10 mouse cellular contexts compared by ENCODE assay signal in genomic region chr4:62634054-62634591, GRCm38 (mm10).
A peak's percentile ranks its signal among the peaks of the same experiment; 100 is the strongest.
DNase-seq lines count a peak whose midpoint lies in the region; ATAC-seq lines count a peak whose summit lies in the region.
"Had no signal": no experiment of that assay in that cellular context is flagged by ENCODE, and none has a peak within 500 bp of the region (broad histone marks: within the 10 kb centered on the region; RNA-seq: fewer than 3 reads in every experiment).

No protein-coding gene starts in this region.

- H3K9ac ChIP-seq in heart, embryonic 12.5 days: peak overlapping the region; percentile 54; the same call in 1 of the 2 replicates
- no peak overlapping the region for H3K9ac ChIP-seq in liver, embryonic 11.5 days (ENCODE audit: low read depth, low read length)
- H3K9ac ChIP-seq: embryonic facial prominence, embryonic 15.5 days had no signal

- 17% methylated on average over 10 of the region's 13 CpGs for WGBS in heart, embryonic 12.5 days
- WGBS in liver, embryonic 11.5 days: 31% methylated on average over 13 of the region's 13 CpGs

- DNase-seq in gastrocnemius, postnatal 25 days: peak; percentile 40
- no peak for DNase-seq in gastrocnemius, postnatal 14 days
- no peak for DNase-seq in liver, embryonic 11.5 days (ENCODE audit: low spot score)
- peak; percentile 20 to 24 for DNase-seq in spleen, postnatal 14 days (ENCODE audit: low spot score in 2 of 2)
- DNase-seq in cerebellum, postnatal 10 days: no peak
- no peak for DNase-seq in layer of hippocampus, adult 9-10 months (ENCODE audit: low spot score)
- no peak for DNase-seq in urinary bladder, postnatal 25 days (ENCODE audit: low spot score)

- H3K9me3 ChIP-seq in heart, embryonic 12.5 days (replicated peaks): no peaks in the 10 kb centered on the region
- H3K9me3 ChIP-seq in liver, embryonic 11.5 days (ENCODE audit: control insufficient read depth, low read length): no peaks in the 10 kb centered on the region
- H3K9me3 ChIP-seq: embryonic facial prominence, embryonic 15.5 days had no signal

- peak overlapping the region; percentile 25; the same call in 1 of the 2 replicates for H3K4me2 ChIP-seq in heart, embryonic 12.5 days
- no peak overlapping the region for H3K4me2 ChIP-seq in liver, embryonic 11.5 days
- H3K4me2 ChIP-seq: embryonic facial prominence, embryonic 15.5 days had no signal

- peaks cover 71% of the 10 kb centered on the region for H3K4me1 ChIP-seq in heart, embryonic 12.5 days (replicated peaks)
- peaks cover 16% of the 10 kb centered on the region for H3K4me1 ChIP-seq in liver, embryonic 11.5 days (replicated peaks; ENCODE audit: control insufficient read depth, insufficient read depth, low read length)

- no peak overlapping the region for H3K4me3 ChIP-seq in heart, embryonic 12.5 days
- H3K4me3 ChIP-seq in liver, embryonic 11.5 days (ENCODE audit: low read depth, low read length): no peak overlapping the region
- H3K4me3 ChIP-seq: embryonic facial prominence, embryonic 15.5 days; myocyte had no signal

- H3K36me3 ChIP-seq in heart, embryonic 12.5 days: peaks cover 13% of the 10 kb centered on the region; the same call in 1 of the 2 replicates
- no peaks in the 10 kb centered on the region for H3K36me3 ChIP-seq in liver, embryonic 11.5 days (ENCODE audit: control insufficient read depth, insufficient read depth, low read length)
- H3K36me3 ChIP-seq: embryonic facial prominence, embryonic 15.5 days had no signal

- peak; percentile 58 for ATAC-seq in heart, embryonic 12.5 days (ENCODE audit: insufficient number of reproducible peaks, low FRiP score)
- ATAC-seq in liver, embryonic 11.5 days (replicated peaks; ENCODE audit: low FRiP score): peak; percentile 21; the same call in 1 of the 2 replicates

- intact Hi-C loops in gastrocnemius, postnatal 14 days (cut with DNase I; ENCODE audit: low total_unique reads): no loop called here

- H3K27me3 ChIP-seq in heart, embryonic 12.5 days (replicated peaks): peaks cover 29% of the 10 kb centered on the region
- H3K27me3 ChIP-seq in liver, embryonic 11.5 days (replicated peaks; ENCODE audit: control insufficient read depth, insufficient read depth, low read length): no peaks in the 10 kb centered on the region
- H3K27me3 ChIP-seq: embryonic facial prominence, embryonic 15.5 days had no signal

- H3K27ac ChIP-seq in heart, embryonic 12.5 days (ENCODE audit: poor library complexity, severe bottlenecking): peak overlapping the region; percentile 58
- peak overlapping the region; percentile 35 for H3K27ac ChIP-seq in liver, embryonic 11.5 days (ENCODE audit: low read depth, low read length)
- H3K27ac ChIP-seq: embryonic facial prominence, embryonic 15.5 days had no signal

Comparison
In these comparisons a context has a peak if more than half of its experiments do, and no peak if none do; other contexts are left out.
1. DNase-seq: peak in gastrocnemius, postnatal 25 days (single experiment) and spleen, postnatal 14 days (2 of 2); none in gastrocnemius, postnatal 14 days (single experiment), liver, embryonic 11.5 days (single experiment), cerebellum, postnatal 10 days (0 of 2), layer of hippocampus, adult 9-10 months (single experiment) and urinary bladder, postnatal 25 days (single experiment).